Mouse (Mus musculus) macrophage (primary cell): ENCODE measurements at regions not wholly inside any gene's neighbourhood (a gene's known extent, or its start where the extent isn't known, plus 50 kb on each side); places are given as distances from the start of the nearest gene placed in this dataset.
A peak's percentile ranks its signal among the peaks of the same experiment; 100 is the strongest.

Experiments used
- H3K27ac ChIP-seq: fragments of 350-480 bp; formaldehyde crosslinking; 2 replicates; pipeline ENCODE4 v1.9.0; 2021
- H3K36me3 ChIP-seq: fragments of 350-480 bp; formaldehyde crosslinking; 2 replicates; pipeline ENCODE4 v1.9.0; 2021; ENCODE audit errors: inconsistent target
- H3K4me3 ChIP-seq: fragments of 350-480 bp; formaldehyde crosslinking; 2 replicates; pipeline ENCODE4 v1.9.0; 2021; ENCODE audit errors: inconsistent target
- H3K79me2 ChIP-seq: fragments of 350-480 bp; formaldehyde crosslinking; 2 replicates; pipeline ENCODE4 v1.9.0; 2021; ENCODE audit errors: inconsistent target
- WGBS: methylation state at CpG from one replicate; pipeline ENCODE4 v1.1.7; 2026; ENCODE audit warnings: inconsistent platforms; ENCODE audit not compliant: missing documents; 5-methylcytosine and 5-hydroxymethylcytosine counted together

- Histone ChIP-seq H3K79me2 (no peaks in the 10 kb centered on the region), H3K36me3 (no peaks in the 10 kb centered on the region), H3K27ac (no peak overlapping the region), H3K4me3 (no peak overlapping the region)
- WGBS: 97% methylated on average over 5 of the region's 5 CpGs
These were observed 461.2 kb downstream of the Brinp3 start for GRCm38 (mm10) chr1:146955688-146956214.

- Histone ChIP-seq H3K36me3 (no peaks in the 10 kb centered on the region), H3K27ac (no peak overlapping the region), H3K79me2 (no peaks in the 10 kb centered on the region), H3K4me3 (no peak overlapping the region)
These were observed 461.8 kb downstream of the Brinp3 start for GRCm38 (mm10) chr1:146956347-146956746.

GRCm38 (mm10) chr1:146960448-146960847 is 465.9 kb downstream of the Brinp3 start:
- Histone ChIP-seq H3K36me3 (no peaks in the 10 kb centered on the region), H3K27ac (no peak overlapping the region), H3K79me2 (no peaks in the 10 kb centered on the region), H3K4me3 (no peak overlapping the region)
- 87% methylated on average over 3 of the region's 3 CpGs for WGBS

- Histone ChIP-seq H3K36me3 (no peaks in the 10 kb centered on the region), H3K27ac (peak overlapping the region; percentile 52), H3K79me2 (no peaks in the 10 kb centered on the region), H3K4me3 (no peak overlapping the region)
These were observed 473.0 kb downstream of the Brinp3 start for GRCm38 (mm10) chr1:146967534-146967933.

- Histone ChIP-seq H3K79me2 (no peaks in the 10 kb centered on the region), H3K27ac (peak overlapping the region; percentile 52; the same call in 1 of the 2 replicates)
- WGBS: 6% methylated on average over 2 of the region's 2 CpGs
These were observed 473.4 kb downstream of the Brinp3 start for GRCm38 (mm10) chr1:146967993-146968392.

GRCm38 (mm10) chr1:146983433-146984186 is 489.1 kb downstream of the Brinp3 start:
- no peaks in the 10 kb centered on the region for H3K36me3 ChIP-seq
- WGBS: 89% methylated on average over 5 of the region's 5 CpGs
- H3K27ac ChIP-seq: no peak overlapping the region
- H3K4me3 ChIP-seq: no peak overlapping the region
- no peaks in the 10 kb centered on the region for H3K79me2 ChIP-seq

More at GRCm38 (mm10) chr1:146967993-146968392, 473.4 kb downstream of the Brinp3 start:
- H3K36me3 ChIP-seq: no peaks in the 10 kb centered on the region
- no peak overlapping the region for H3K4me3 ChIP-seq

- Histone ChIP-seq H3K27ac (no peak overlapping the region), H3K79me2 (no peaks in the 10 kb centered on the region), H3K4me3 (no peak overlapping the region), H3K36me3 (no peaks in the 10 kb centered on the region)
- 47% methylated on average over 2 of the region's 2 CpGs for WGBS
These were observed 505.5 kb downstream of the Brinp3 start for GRCm38 (mm10) chr1:147000018-147000417.

GRCm38 (mm10) chr1:147047714-147048113 is 553.2 kb downstream of the Brinp3 start:
- H3K36me3 ChIP-seq: no peaks in the 10 kb centered on the region
- H3K79me2 ChIP-seq: no peaks in the 10 kb centered on the region
- H3K27ac ChIP-seq: no peak overlapping the region
- no peak overlapping the region for H3K4me3 ChIP-seq
- 88% methylated on average over 2 of the region's 2 CpGs for WGBS

- H3K36me3 ChIP-seq: no peaks in the 10 kb centered on the region
- 73% methylated on average over 2 of the region's 2 CpGs for WGBS
These were observed 563.9 kb downstream of the Brinp3 start for GRCm38 (mm10) chr1:147058504-147058903.

GRCm38 (mm10) chr1:147074166-147074565 is 579.6 kb downstream of the Brinp3 start:
- Histone ChIP-seq H3K27ac (no peak overlapping the region), H3K36me3 (no peaks in the 10 kb centered on the region), H3K79me2 (no peaks in the 10 kb centered on the region), H3K4me3 (no peak overlapping the region)
- 89% methylated on average over 11 of the region's 11 CpGs for WGBS

More at GRCm38 (mm10) chr1:147058504-147058903, 563.9 kb downstream of the Brinp3 start:
- H3K4me3 ChIP-seq: no peak overlapping the region
- no peaks in the 10 kb centered on the region for H3K79me2 ChIP-seq
- no peak overlapping the region for H3K27ac ChIP-seq

- Histone ChIP-seq H3K36me3 (no peaks in the 10 kb centered on the region), H3K79me2 (no peaks in the 10 kb centered on the region), H3K4me3 (no peak overlapping the region), H3K27ac (no peak overlapping the region)
- 62% methylated on average over 5 of the region's 5 CpGs for WGBS
These were observed 589.7 kb downstream of the Brinp3 start for GRCm38 (mm10) chr1:147084129-147084799.

GRCm38 (mm10) chr1:147125541-147125940 is 631.0 kb downstream of the Brinp3 start:
- no peaks in the 10 kb centered on the region for H3K36me3 ChIP-seq
- H3K79me2 ChIP-seq: no peaks in the 10 kb centered on the region
- no peak overlapping the region for H3K27ac ChIP-seq
- no peak overlapping the region for H3K4me3 ChIP-seq

- H3K79me2 ChIP-seq: no peaks in the 10 kb centered on the region
- no peaks in the 10 kb centered on the region for H3K36me3 ChIP-seq
- 53% methylated on average over 2 of the region's 2 CpGs for WGBS
- no peak overlapping the region for H3K4me3 ChIP-seq
- no peak overlapping the region for H3K27ac ChIP-seq
These were observed 643.6 kb downstream of the Brinp3 start for GRCm38 (mm10) chr1:147138176-147138575.

GRCm38 (mm10) chr1:147175350-147175749 is 680.8 kb downstream of the Brinp3 start:
- Histone ChIP-seq H3K27ac (no peak overlapping the region), H3K36me3 (no peaks in the 10 kb centered on the region), H3K79me2 (no peaks in the 10 kb centered on the region), H3K4me3 (no peak overlapping the region)
- WGBS: 67% methylated on average over 1 of the region's 1 CpGs

- 58% methylated on average over 1 of the region's 1 CpGs for WGBS
- H3K4me3 ChIP-seq: no peak overlapping the region
These were observed 692.2 kb downstream of the Brinp3 start for GRCm38 (mm10) chr1:147186799-147187198.

More at GRCm38 (mm10) chr1:147186799-147187198, 692.2 kb downstream of the Brinp3 start:
- no peak overlapping the region for H3K27ac ChIP-seq
- no peaks in the 10 kb centered on the region for H3K79me2 ChIP-seq
- H3K36me3 ChIP-seq: no peaks in the 10 kb centered on the region
